Mouse (Mus musculus): ENCODE measurements around the gene Spint2.

GRCm38 (mm10) chr7:29262151-29262550, 19.6 kb downstream of the Spint2 start:
- TF ChIP-seq CTCF (IDR thresholded peaks at IDR 0.05; ENCODE audit: low read depth), result no peak
- TF ChIP-seq EP300 (IDR thresholded peaks at IDR 0.05; ENCODE audit: low read depth), result no peak
